Mouse (Mus musculus) gastrocnemius, adult 8-10 months (tissue): ENCODE results near the gene Akt1. TPM values are rescaled to one million over a fixed set of nuclear protein-coding genes. Genes with fewer than 3 reads are reported as not detected.

Source experiments
- DNase-seq, 2 experiments: peaks; one replicate each; pipeline ENCODE4 v3.0.0; 2022; ENCODE audit warnings: low spot score in 2 of 2
- total RNA-seq, 4 experiments: library from RNA; stranded (reverse); gene quantifications; 2 replicates each; pipeline ENCODE4 v1.2.4; 2022

The Akt1 gene
- total RNA-seq, 4 experiments from 2014 or later = 41.6 to 42.5 (median 42.0) TPM

GRCm38 (mm10) chr12:112693185-112694126 is 18.8 kb upstream of the Akt1 start:
- peak; percentile 88 to 92 for DNase-seq

GRCm38 (mm10) chr12:112688458-112688857 is 13.8 kb upstream of the Akt1 start:
- DNase-seq = no peak

- no peak for DNase-seq
Measured at GRCm38 (mm10) chr12:112683351-112683750, 8.7 kb upstream of the Akt1 start.

GRCm38 (mm10) chr12:112679027-112679996 is 4.6 kb upstream of the Akt1 start:
- no peak for DNase-seq

GRCm38 (mm10) chr12:112678555-112679026 is 3.9 kb upstream of the Akt1 start, which contains the start of gene Zbtb42:
Zbtb42 (plus strand) TSS chr12:112678828.
- peak in 1 of 2 experiments; percentile 49 for DNase-seq

GRCm38 (mm10) chr12:112677943-112678554 is 3.4 kb upstream of the Akt1 start:
- DNase-seq = no peak

- DNase-seq = no peak
Measured at GRCm38 (mm10) chr12:112677076-112677475, 2.4 kb upstream of the Akt1 start.

GRCm38 (mm10) chr12:112675245-112676035 is 756 bp upstream of the Akt1 start:
- peak; percentile 66 to 71 for DNase-seq

GRCm38 (mm10) chr12:112673576-112674091 is 1.1 kb downstream of the Akt1 start:
- peak in 1 of 2 experiments; percentile 34 for DNase-seq

- DNase-seq = peak in 1 of 2 experiments; percentile 33
Measured at GRCm38 (mm10) chr12:112672744-112673575, 1.7 kb downstream of the Akt1 start.

GRCm38 (mm10) chr12:112671891-112672290 is 2.8 kb downstream of the Akt1 start:
- DNase-seq = no peak

GRCm38 (mm10) chr12:112670718-112671393 is 3.8 kb downstream of the Akt1 start:
- peak; percentile 68 to 84 for DNase-seq

- peak; percentile 48 to 51 for DNase-seq
Measured at GRCm38 (mm10) chr12:112667619-112668297, 6.9 kb downstream of the Akt1 start.

GRCm38 (mm10) chr12:112665881-112666544 is 8.7 kb downstream of the Akt1 start:
- no peak for DNase-seq

GRCm38 (mm10) chr12:112665445-112665844 is 9.2 kb downstream of the Akt1 start:
- peak in 1 of 2 experiments; percentile 40 for DNase-seq

- no peak for DNase-seq
Measured at GRCm38 (mm10) chr12:112664656-112665055, 10.0 kb downstream of the Akt1 start.

- no peak for DNase-seq
Measured at GRCm38 (mm10) chr12:112664124-112664523, 10.6 kb downstream of the Akt1 start.
